Mouse (Mus musculus): Measurements from ENCODE around the gene Olfr1414. TPM values are rescaled to one million over a fixed set of nuclear protein-coding genes. Genes with fewer than 3 reads are reported as not detected.
A peak's percentile ranks its signal among the peaks of the same experiment; 100 is the strongest.
"Not testable (repeated sequence)": the region's sequence is repeated elsewhere in the genome, so short reads cannot be mapped to it uniquely, and the experiment has no call there.

Olfr1414 gene
- polyA plus RNA-seq (2014; fragmentation: Nextera tagmentation; extraction: Ambion mirVana), result not detected in 2 replicates

DNA sequence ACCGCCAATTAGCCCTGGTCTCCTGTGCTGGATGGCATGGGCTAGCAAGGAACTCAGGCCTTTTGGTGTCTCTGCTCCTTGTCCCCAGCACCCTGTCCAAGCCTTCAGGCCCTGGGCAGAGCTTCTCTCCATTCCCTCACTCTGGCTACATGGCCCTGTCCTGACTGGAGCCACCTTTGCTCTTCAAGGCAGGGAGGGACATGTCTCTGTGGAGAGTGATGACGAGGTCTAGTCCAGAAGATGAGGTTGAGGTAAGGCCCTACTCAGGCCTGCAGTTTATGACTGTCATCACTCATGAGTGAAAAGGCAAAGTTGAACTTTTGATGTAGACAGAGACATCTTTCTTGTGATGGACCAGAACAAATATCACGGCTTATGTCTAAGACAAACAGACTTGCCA is at the start of gene Olfr1414:
Olfr1414 (minus strand) TSS at position 101 of the 400 bp plus-strand sequence.
- 85% methylated on average over 3 of the region's 3 CpGs for WGBS
- no peak for ATAC-seq (ENCODE audit: low FRiP score, low TSS enrichment)
- no peak within 1 kb of the TSS for H3K4me3 ChIP-seq (ENCODE audit: low read length)

DNA sequence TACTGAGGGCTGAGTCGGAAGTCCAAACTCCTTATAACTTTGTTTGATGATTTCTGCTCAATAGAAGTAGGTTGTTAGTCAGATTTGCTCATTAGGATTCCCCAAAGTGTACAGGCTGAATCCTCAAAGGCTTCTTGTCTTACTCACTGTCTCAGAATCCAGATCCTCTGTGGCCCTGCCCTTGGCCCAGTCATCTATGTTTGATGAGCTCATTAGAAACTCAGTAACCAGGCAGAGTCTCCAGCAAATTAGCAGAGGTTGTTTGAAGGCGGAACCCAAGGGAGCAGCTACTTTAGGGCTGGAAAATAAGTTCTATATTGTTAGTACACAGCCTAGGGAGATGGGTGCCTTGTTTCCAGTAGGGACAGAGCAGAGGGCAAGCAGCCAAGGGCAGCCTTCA is 27.5 kb upstream of the Olfr1414 start:
- no peak overlapping the region for H3K27ac ChIP-seq (ENCODE audit: low read depth, low read length)
- H3K9ac ChIP-seq (ENCODE audit: low read depth, low read length), result no peak overlapping the region
- no peaks in the 10 kb centered on the region for H3K27me3 ChIP-seq (ENCODE audit: control insufficient read depth, insufficient read depth, low read length)
- no peak overlapping the region for H3K4me3 ChIP-seq (ENCODE audit: low read length)
- no peaks in the 10 kb centered on the region for H3K36me3 ChIP-seq (ENCODE audit: control insufficient read depth, insufficient read depth, low read length)
- no peaks in the 10 kb centered on the region for H3K9me3 ChIP-seq (ENCODE audit: control insufficient read depth, low read length)
- WGBS, result 87% methylated on average over 2 of the region's 2 CpGs
- no peaks in the 10 kb centered on the region for H3K4me1 ChIP-seq (ENCODE audit: control insufficient read depth, insufficient read depth, low read length)
- no peak overlapping the region for H3K4me2 ChIP-seq (replicated peaks; ENCODE audit: low read depth, low read length)
- ATAC-seq (ENCODE audit: low FRiP score, low TSS enrichment), result no peak

More for the DNA sequence above, at the start of gene Olfr1414:
- no peaks in the 10 kb centered on the region for H3K27me3 ChIP-seq (ENCODE audit: control insufficient read depth, insufficient read depth, low read length)
- no peaks in the 10 kb centered on the region for H3K4me1 ChIP-seq (ENCODE audit: control insufficient read depth, insufficient read depth, low read length)
- no peaks in the 10 kb centered on the region for H3K36me3 ChIP-seq (ENCODE audit: control insufficient read depth, insufficient read depth, low read length)
- no peaks in the 10 kb centered on the region for H3K9me3 ChIP-seq (ENCODE audit: control insufficient read depth, low read length)
- no peak within 1 kb of the TSS for H3K9ac ChIP-seq (ENCODE audit: low read depth, low read length)
- no peak within 1 kb of the TSS for H3K4me2 ChIP-seq (replicated peaks; ENCODE audit: low read depth, low read length)
- no peak within 1 kb of the TSS for H3K27ac ChIP-seq (ENCODE audit: low read depth, low read length)

DNA sequence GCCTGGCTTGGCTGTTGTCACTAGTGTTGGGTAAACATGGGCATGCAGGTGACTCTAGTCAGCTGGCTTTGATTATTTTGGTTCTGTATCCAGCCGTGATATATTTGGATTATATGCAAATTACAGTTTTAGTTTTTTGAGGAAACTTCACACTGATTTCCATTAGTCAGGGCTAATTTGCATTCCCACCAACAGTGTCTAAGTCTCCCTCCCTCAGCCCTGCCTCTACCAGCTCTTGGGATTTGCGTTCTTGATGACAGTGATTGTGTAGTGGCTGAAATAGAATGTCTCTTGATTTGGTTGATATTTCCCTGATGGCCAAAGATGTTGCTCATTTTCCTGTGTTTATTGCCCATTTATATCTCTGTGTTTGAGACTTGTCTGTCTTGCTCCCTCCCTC is 20.6 kb upstream of the Olfr1414 start:
- no peak overlapping the region for H3K4me3 ChIP-seq (ENCODE audit: low read length)
- H3K27me3 ChIP-seq (ENCODE audit: control insufficient read depth, insufficient read depth, low read length), result no peaks in the 10 kb centered on the region
- H3K4me2 ChIP-seq (replicated peaks; ENCODE audit: low read depth, low read length), result no peak overlapping the region
- no peak overlapping the region for H3K9ac ChIP-seq (ENCODE audit: low read depth, low read length)
- no peak for ATAC-seq (ENCODE audit: low FRiP score, low TSS enrichment)
- H3K9me3 ChIP-seq (ENCODE audit: control insufficient read depth, low read length), result no peaks in the 10 kb centered on the region
- H3K4me1 ChIP-seq (ENCODE audit: control insufficient read depth, insufficient read depth, low read length), result no peaks in the 10 kb centered on the region
- no peaks in the 10 kb centered on the region for H3K36me3 ChIP-seq (ENCODE audit: control insufficient read depth, insufficient read depth, low read length)
- WGBS, result 57% methylated on average over 2 of the region's 2 CpGs
- H3K27ac ChIP-seq (ENCODE audit: low read depth, low read length), result no peak overlapping the region

DNA sequence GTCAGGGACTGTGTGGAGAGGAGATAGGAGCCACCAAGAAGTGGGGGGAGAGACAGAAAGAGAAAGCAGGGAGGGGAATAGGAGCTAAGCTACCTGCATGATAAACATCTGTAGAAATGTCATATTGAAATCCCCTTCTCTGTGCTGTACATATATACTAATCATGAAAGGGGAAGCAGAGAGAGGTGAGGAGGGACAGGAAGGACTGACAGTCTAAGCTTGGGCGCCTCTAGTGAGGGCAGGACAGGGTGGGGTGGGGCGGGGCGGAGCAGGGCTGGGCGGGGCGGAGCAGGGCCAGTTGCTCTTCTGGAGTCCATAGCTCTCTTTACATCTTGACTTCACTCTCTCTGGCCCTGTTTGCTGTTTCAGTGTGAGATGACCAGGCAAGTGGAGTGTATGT is 18.5 kb upstream of the Olfr1414 start:
- WGBS, result 41% methylated on average over 5 of the region's 5 CpGs
- Histone ChIP-seq H3K4me3 (ENCODE audit: low read length) (no peak overlapping the region), H3K27ac (ENCODE audit: low read depth, low read length) (no peak overlapping the region), H3K4me2 (replicated peaks; ENCODE audit: low read depth, low read length) (no peak overlapping the region), H3K36me3 (ENCODE audit: control insufficient read depth, insufficient read depth, low read length) (no peaks in the 10 kb centered on the region), H3K4me1 (ENCODE audit: control insufficient read depth, insufficient read depth, low read length) (no peaks in the 10 kb centered on the region), H3K9me3 (ENCODE audit: control insufficient read depth, low read length) (no peaks in the 10 kb centered on the region), H3K27me3 (ENCODE audit: control insufficient read depth, insufficient read depth, low read length) (no peaks in the 10 kb centered on the region), H3K9ac (ENCODE audit: low read depth, low read length) (no peak overlapping the region)
- ATAC-seq (ENCODE audit: low FRiP score, low TSS enrichment), result no peak

DNA sequence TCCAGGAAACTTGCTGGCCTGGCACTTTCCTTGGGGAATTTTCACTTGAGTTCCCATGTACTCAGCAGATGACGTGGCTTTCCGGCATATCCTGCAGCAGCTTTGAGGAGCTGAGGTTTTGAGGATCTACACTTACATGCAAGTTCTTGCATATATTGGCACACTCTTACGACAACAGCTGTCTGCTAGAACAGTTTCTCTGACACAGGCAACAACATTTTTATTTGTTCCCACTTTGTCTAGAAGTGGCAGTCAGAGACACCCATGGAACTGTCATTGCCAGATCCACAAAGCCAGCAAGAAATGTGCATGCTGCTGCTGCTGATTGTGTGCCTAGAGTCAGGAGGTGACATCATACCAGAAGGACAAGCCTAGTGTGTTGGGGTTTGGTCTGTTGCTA is 5.3 kb upstream of the Olfr1414 start:
- Histone ChIP-seq H3K27me3 (ENCODE audit: control insufficient read depth, insufficient read depth, low read length) (no peaks in the 10 kb centered on the region), H3K36me3 (ENCODE audit: control insufficient read depth, insufficient read depth, low read length) (no peaks in the 10 kb centered on the region), H3K4me3 (ENCODE audit: low read length) (no peak overlapping the region), H3K9ac (ENCODE audit: low read depth, low read length) (no peak overlapping the region), H3K27ac (ENCODE audit: low read depth, low read length) (no peak overlapping the region), H3K9me3 (ENCODE audit: control insufficient read depth, low read length) (no peaks in the 10 kb centered on the region), H3K4me2 (replicated peaks; ENCODE audit: low read depth, low read length) (no peak overlapping the region), H3K4me1 (ENCODE audit: control insufficient read depth, insufficient read depth, low read length) (no peaks in the 10 kb centered on the region)
- ATAC-seq (ENCODE audit: low FRiP score, low TSS enrichment), result no peak
- WGBS, result 86% methylated on average over 3 of the region's 3 CpGs

DNA sequence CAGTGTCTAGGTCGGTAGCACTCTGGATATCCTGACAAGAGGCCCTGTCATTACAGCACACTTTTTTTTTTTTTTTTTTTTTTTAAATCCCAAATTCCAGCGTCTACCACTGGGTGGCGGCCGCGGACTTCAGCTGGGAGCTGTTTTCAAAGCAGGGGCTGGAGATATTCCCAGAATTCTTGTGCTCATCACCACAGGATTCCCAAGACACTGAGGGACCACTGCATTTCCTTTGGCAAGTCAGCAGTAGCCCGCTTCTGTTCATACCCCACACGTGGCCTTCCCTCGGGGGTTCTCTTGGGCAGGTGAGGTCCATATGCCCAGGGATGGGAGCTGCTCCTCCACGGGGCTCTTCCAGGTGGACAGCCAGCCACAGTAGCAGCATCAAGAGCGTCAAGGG is 2.9 kb upstream of the Olfr1414 start:
- 20% methylated on average over 10 of the region's 10 CpGs for WGBS
- Histone ChIP-seq H3K4me1 (ENCODE audit: control insufficient read depth, insufficient read depth, low read length) (no peaks in the 10 kb centered on the region), H3K27me3 (ENCODE audit: control insufficient read depth, insufficient read depth, low read length) (no peaks in the 10 kb centered on the region), H3K4me2 (replicated peaks; ENCODE audit: low read depth, low read length) (no peak overlapping the region), H3K9ac (ENCODE audit: low read depth, low read length) (no peak overlapping the region), H3K27ac (ENCODE audit: low read depth, low read length) (no peak overlapping the region), H3K36me3 (ENCODE audit: control insufficient read depth, insufficient read depth, low read length) (no peaks in the 10 kb centered on the region), H3K4me3 (ENCODE audit: low read length) (no peak overlapping the region), H3K9me3 (ENCODE audit: control insufficient read depth, low read length) (no peaks in the 10 kb centered on the region)
- ATAC-seq (ENCODE audit: low FRiP score, low TSS enrichment), result peak; percentile 32; the same call in 1 of the 2 replicates

DNA sequence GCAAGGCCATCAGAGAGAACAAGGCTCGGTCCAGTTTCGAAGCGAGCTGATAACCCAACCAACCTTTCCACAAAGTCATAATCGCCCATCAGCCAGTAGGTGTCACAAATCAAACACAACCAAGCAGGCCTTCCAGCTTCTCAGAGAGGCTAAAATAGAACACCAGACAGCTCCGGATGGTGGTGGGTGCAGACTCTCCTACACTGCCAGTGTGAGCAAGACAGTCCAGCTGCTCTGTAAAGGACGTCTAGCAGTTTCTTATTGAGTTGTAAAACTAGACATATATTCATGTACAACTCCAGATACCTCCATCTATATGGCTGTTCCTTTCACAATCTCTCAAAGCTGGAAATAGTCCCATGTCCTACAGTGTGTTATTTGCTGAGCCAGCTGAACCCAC is 585 bp upstream of the Olfr1414 start:
- no peak overlapping the region for H3K4me3 ChIP-seq (ENCODE audit: low read length)
- no peaks in the 10 kb centered on the region for H3K27me3 ChIP-seq (ENCODE audit: control insufficient read depth, insufficient read depth, low read length)
- no peak overlapping the region for H3K9ac ChIP-seq (ENCODE audit: low read depth, low read length)
- ATAC-seq (ENCODE audit: low FRiP score, low TSS enrichment), result no peak
- H3K4me2 ChIP-seq (replicated peaks; ENCODE audit: low read depth, low read length), result no peak overlapping the region
- no peaks in the 10 kb centered on the region for H3K4me1 ChIP-seq (ENCODE audit: control insufficient read depth, insufficient read depth, low read length)
- H3K9me3 ChIP-seq (ENCODE audit: control insufficient read depth, low read length), result no peaks in the 10 kb centered on the region
- no peaks in the 10 kb centered on the region for H3K36me3 ChIP-seq (ENCODE audit: control insufficient read depth, insufficient read depth, low read length)
- WGBS, result 83% methylated on average over 6 of the region's 6 CpGs
- no peak overlapping the region for H3K27ac ChIP-seq (ENCODE audit: low read depth, low read length)

DNA sequence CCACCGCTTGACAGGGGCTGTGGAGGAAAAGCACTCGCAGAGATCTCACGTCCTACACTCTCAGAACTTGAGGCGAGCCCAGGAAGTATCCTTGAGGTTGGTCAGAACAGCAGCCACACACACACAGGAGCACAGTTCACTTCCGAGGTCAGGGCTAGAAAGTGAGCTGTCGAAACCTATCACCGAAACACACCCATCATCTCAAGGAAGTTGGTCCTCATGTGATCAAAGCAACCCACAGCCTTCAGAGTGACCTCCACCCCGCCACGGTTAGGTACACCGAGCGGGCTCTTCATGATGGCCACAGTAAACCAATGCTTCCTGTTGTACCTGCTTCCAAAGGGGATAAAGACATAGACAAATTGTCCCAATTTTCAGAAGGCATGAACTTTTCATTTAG is 3.1 kb downstream of the Olfr1414 start:
- no peaks in the 10 kb centered on the region for H3K4me1 ChIP-seq (ENCODE audit: control insufficient read depth, insufficient read depth, low read length)
- no peak overlapping the region for H3K9ac ChIP-seq (ENCODE audit: low read depth, low read length)
- H3K4me2 ChIP-seq (replicated peaks; ENCODE audit: low read depth, low read length), result no peak overlapping the region
- H3K4me3 ChIP-seq (ENCODE audit: low read length), result no peak overlapping the region
- H3K27me3 ChIP-seq (ENCODE audit: control insufficient read depth, insufficient read depth, low read length), result no peaks in the 10 kb centered on the region
- no peak for ATAC-seq (ENCODE audit: low FRiP score, low TSS enrichment)
- no peaks in the 10 kb centered on the region for H3K9me3 ChIP-seq (ENCODE audit: control insufficient read depth, low read length)
- no peaks in the 10 kb centered on the region for H3K36me3 ChIP-seq (ENCODE audit: control insufficient read depth, insufficient read depth, low read length)
- H3K27ac ChIP-seq (ENCODE audit: low read depth, low read length), result no peak overlapping the region
- WGBS, result 74% methylated on average over 11 of the region's 11 CpGs

DNA sequence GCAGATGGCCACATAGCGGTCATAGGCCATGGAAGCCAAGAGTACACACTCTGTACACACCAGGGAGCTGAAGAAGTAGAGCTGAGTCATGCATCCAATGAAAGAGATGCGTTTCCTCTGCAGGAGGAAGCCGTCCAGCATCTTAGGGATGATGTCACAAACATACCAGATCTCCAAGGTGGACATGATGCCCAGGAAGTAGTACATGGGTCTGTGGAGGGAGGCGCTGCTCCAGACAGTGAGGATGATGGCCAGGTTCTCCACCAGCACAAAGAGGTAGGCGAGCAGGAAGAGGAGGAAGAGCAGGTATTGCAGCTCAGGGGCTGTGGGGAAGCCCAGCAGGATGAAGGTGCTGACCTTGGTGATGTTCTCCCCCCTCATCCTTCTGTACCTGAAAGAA is 6.8 kb downstream of the Olfr1414 start:
- not testable (repeated sequence) for H3K4me2 ChIP-seq (replicated peaks; ENCODE audit: low read depth, low read length); H3K27me3 ChIP-seq (ENCODE audit: control insufficient read depth, insufficient read depth, low read length); H3K4me3 ChIP-seq (ENCODE audit: low read length); H3K9me3 ChIP-seq (ENCODE audit: control insufficient read depth, low read length); ATAC-seq (ENCODE audit: low FRiP score, low TSS enrichment); H3K4me1 ChIP-seq (ENCODE audit: control insufficient read depth, insufficient read depth, low read length); H3K9ac ChIP-seq (ENCODE audit: low read depth, low read length); H3K36me3 ChIP-seq (ENCODE audit: control insufficient read depth, insufficient read depth, low read length); H3K27ac ChIP-seq (ENCODE audit: low read depth, low read length)
- WGBS, result 91% methylated on average over 4 of the region's 5 CpGs

DNA sequence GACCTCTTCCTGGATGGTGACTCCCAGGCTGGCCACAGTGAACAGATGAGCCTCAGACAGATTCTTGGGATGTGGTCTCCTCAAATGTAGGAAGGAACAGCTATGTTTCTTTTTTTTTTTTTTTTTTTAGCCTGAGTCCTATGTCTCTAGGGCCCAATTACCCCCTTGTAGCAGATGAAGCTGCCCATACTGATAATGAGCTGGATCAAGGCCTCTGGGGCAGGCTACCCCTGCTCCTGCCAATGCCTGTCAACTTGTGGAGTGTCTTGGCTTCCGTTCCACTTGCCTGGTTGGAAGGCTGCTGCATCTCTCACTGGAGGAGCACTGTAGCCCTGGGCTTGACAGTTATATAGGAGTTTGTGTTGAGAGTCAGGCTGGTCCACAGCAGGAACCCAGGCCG is 22.5 kb downstream of the Olfr1414 start, which contains the start of gene Olfr1415:
Olfr1415 (minus strand) TSS at position 101 of the 400 bp plus-strand sequence.
- no peak within 1 kb of the TSS for H3K4me3 ChIP-seq (ENCODE audit: low read length)
- H3K9ac ChIP-seq (ENCODE audit: low read depth, low read length), result no peak within 1 kb of the TSS
- no peaks in the 10 kb centered on the region for H3K27me3 ChIP-seq (ENCODE audit: control insufficient read depth, insufficient read depth, low read length)
- no peak for ATAC-seq (ENCODE audit: low FRiP score, low TSS enrichment)
- no peaks in the 10 kb centered on the region for H3K36me3 ChIP-seq (ENCODE audit: control insufficient read depth, insufficient read depth, low read length)
- no peaks in the 10 kb centered on the region for H3K4me1 ChIP-seq (ENCODE audit: control insufficient read depth, insufficient read depth, low read length)
- H3K9me3 ChIP-seq (ENCODE audit: control insufficient read depth, low read length), result no peaks in the 10 kb centered on the region
- WGBS, result 76% methylated on average over 2 of the region's 2 CpGs
- H3K4me2 ChIP-seq (replicated peaks; ENCODE audit: low read depth, low read length), result no peak within 1 kb of the TSS
- no peak within 1 kb of the TSS for H3K27ac ChIP-seq (ENCODE audit: low read depth, low read length)

All from kidney, embryonic 14.5 days (tissue).